In the genomic region with DNA sequence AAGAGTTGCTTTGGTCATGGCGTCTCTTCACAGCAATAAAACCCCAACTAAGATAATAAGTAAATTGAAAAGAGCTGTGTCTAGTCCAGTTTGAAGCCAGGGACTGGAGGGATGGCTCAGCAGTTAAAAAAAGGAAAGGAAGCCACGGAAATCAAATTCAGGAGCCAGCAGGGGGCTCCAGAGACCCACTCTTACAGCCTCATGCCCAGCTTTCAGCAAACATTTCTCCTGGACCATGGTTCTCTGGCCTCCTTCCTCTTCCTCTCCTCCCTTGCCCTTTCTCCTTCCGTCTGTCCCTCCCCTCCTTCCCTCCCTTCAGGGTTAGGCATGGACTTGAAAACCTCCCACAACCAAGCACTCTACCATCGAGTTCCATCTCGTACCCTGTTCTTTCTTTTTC, we compare ENCODE assay signal across 10 mouse cellular contexts.
DNase-seq lines count a peak whose midpoint lies in the region; ATAC-seq and TF ChIP-seq lines count a peak whose summit lies in the region.
"Had no signal": no experiment of that assay in that cellular context is flagged by ENCODE, and none has a peak within 500 bp of the region (broad histone marks: within the 10 kb centered on the region; RNA-seq: fewer than 3 reads in every experiment).

No protein-coding gene starts in this region.

- H3K27ac ChIP-seq in kidney, embryonic 14.5 days (ENCODE audit: low read depth, low read length): no peak overlapping the region
- no peak overlapping the region for H3K27ac ChIP-seq in midbrain, postnatal 0 days (ENCODE audit: low read depth, low read length)
- no peak overlapping the region for H3K27ac ChIP-seq in forebrain, embryonic 11.5 days (ENCODE audit: low read depth, low read length)
- H3K27ac ChIP-seq: lung, embryonic 15.5 days; stomach, embryonic 15.5 days had no signal

- DNase-seq in kidney, adult 18-20 months: peak; percentile 10
- DNase-seq in brain, embryonic 14.5 days (ENCODE audit: low read depth): peak; percentile 73
- DNase-seq in embryo, embryonic 11 days: peak; percentile 65
- DNase-seq in layer of hippocampus, adult 9-10 months (ENCODE audit: low spot score): peak; percentile 22
- peak; percentile 74 for DNase-seq in midbrain, postnatal 0 days (ENCODE audit: low spot score)
- DNase-seq in yolk sac, embryonic 10.5 days (ENCODE audit: low spot score): no peak
- DNase-seq in forebrain, embryonic 11.5 days (ENCODE audit: low spot score): no peak

- ATAC-seq in kidney, embryonic 14.5 days (ENCODE audit: low FRiP score, low TSS enrichment): no peak
- ATAC-seq in midbrain, postnatal 0 days (ENCODE audit: low FRiP score): no peak
- no peak for ATAC-seq in forebrain, embryonic 11.5 days (replicated peaks; ENCODE audit: low FRiP score)

- no peaks in the 10 kb centered on the region for H3K27me3 ChIP-seq in kidney, embryonic 14.5 days (ENCODE audit: control insufficient read depth, insufficient read depth, low read length)
- H3K27me3 ChIP-seq in midbrain, postnatal 0 days (ENCODE audit: insufficient read depth, low read length): no peaks in the 10 kb centered on the region
- H3K27me3 ChIP-seq in forebrain, embryonic 11.5 days (ENCODE audit: control insufficient read depth, insufficient read depth, low read length): no peaks in the 10 kb centered on the region
- H3K27me3 ChIP-seq: lung, embryonic 15.5 days; stomach, embryonic 15.5 days had no signal

- H3K9me3 ChIP-seq in kidney, embryonic 14.5 days (ENCODE audit: control insufficient read depth, low read length): no peaks in the 10 kb centered on the region
- no peaks in the 10 kb centered on the region for H3K9me3 ChIP-seq in midbrain, postnatal 0 days (ENCODE audit: low read length)
- no peaks in the 10 kb centered on the region for H3K9me3 ChIP-seq in forebrain, embryonic 11.5 days (ENCODE audit: control insufficient read depth, low read length)
- H3K9me3 ChIP-seq: lung, embryonic 15.5 days; stomach, embryonic 15.5 days had no signal

- no peaks in the 10 kb centered on the region for H3K4me1 ChIP-seq in kidney, embryonic 14.5 days (ENCODE audit: control insufficient read depth, insufficient read depth, low read length)
- H3K4me1 ChIP-seq in midbrain, postnatal 0 days (ENCODE audit: insufficient read depth, low read length): no peaks in the 10 kb centered on the region
- no peaks in the 10 kb centered on the region for H3K4me1 ChIP-seq in forebrain, embryonic 11.5 days (replicated peaks; ENCODE audit: control insufficient read depth, insufficient read depth, low read length)
- H3K4me1 ChIP-seq: lung, embryonic 15.5 days; stomach, embryonic 15.5 days had no signal

- WGBS in kidney, embryonic 14.5 days: 58% methylated on average over 5 of the region's 5 CpGs
- 56% methylated on average over 5 of the region's 5 CpGs for WGBS in midbrain, postnatal 0 days
- WGBS in forebrain, embryonic 11.5 days: 71% methylated on average over 5 of the region's 5 CpGs

- no peak overlapping the region for H3K9ac ChIP-seq in kidney, embryonic 14.5 days (ENCODE audit: low read depth, low read length)
- no peak overlapping the region for H3K9ac ChIP-seq in midbrain, postnatal 0 days (replicated peaks; ENCODE audit: low read length, poor library complexity, severe bottlenecking)
- H3K9ac ChIP-seq in forebrain, embryonic 11.5 days (ENCODE audit: low read length): no peak overlapping the region
- H3K9ac ChIP-seq: lung, embryonic 15.5 days; stomach, embryonic 15.5 days had no signal

- H3K4me3 ChIP-seq in kidney, embryonic 14.5 days (ENCODE audit: low read length): no peak overlapping the region
- no peak overlapping the region for H3K4me3 ChIP-seq in midbrain, postnatal 0 days (ENCODE audit: low read depth, low read length)
- no peak overlapping the region for H3K4me3 ChIP-seq in forebrain, embryonic 11.5 days (ENCODE audit: low read depth, low read length)
- H3K4me3 ChIP-seq: lung, embryonic 15.5 days; stomach, embryonic 15.5 days had no signal

- TF ChIP-seq POLR2A in brain, embryonic 14.5 days (IDR thresholded peaks at IDR 0.05; ENCODE audit: borderline replicate concordance, extremely low read depth, insufficient read depth, insufficient read length, poor library complexity, severe bottlenecking): no peak

- TF ChIP-seq CTCF in brain, embryonic 14.5 days (IDR thresholded peaks at IDR 0.05; ENCODE audit: borderline replicate concordance, extremely low read depth, insufficient read depth, insufficient read length): peak; percentile 83
- TF ChIP-seq CTCF in midbrain, postnatal 0 days (IDR thresholded peaks at IDR 0.05): peak; percentile 88

- no peak overlapping the region for H3K4me2 ChIP-seq in kidney, embryonic 14.5 days (replicated peaks; ENCODE audit: low read depth, low read length)
- no peak overlapping the region for H3K4me2 ChIP-seq in midbrain, postnatal 0 days (ENCODE audit: low read depth, low read length, poor library complexity, severe bottlenecking)
- no peak overlapping the region for H3K4me2 ChIP-seq in forebrain, embryonic 11.5 days (ENCODE audit: low read depth, low read length, severe bottlenecking)
- H3K4me2 ChIP-seq: lung, embryonic 15.5 days; stomach, embryonic 15.5 days had no signal

- no peaks in the 10 kb centered on the region for H3K36me3 ChIP-seq in kidney, embryonic 14.5 days (ENCODE audit: control insufficient read depth, insufficient read depth, low read length)
- no peaks in the 10 kb centered on the region for H3K36me3 ChIP-seq in midbrain, postnatal 0 days (ENCODE audit: insufficient read depth, low read length)
- H3K36me3 ChIP-seq in forebrain, embryonic 11.5 days (ENCODE audit: control insufficient read depth, insufficient read depth, low read length): no peaks in the 10 kb centered on the region
- H3K36me3 ChIP-seq: lung, embryonic 15.5 days; stomach, embryonic 15.5 days had no signal

Comparison
In these comparisons a context has a peak if more than half of its experiments do, and no peak if none do; other contexts are left out.
1. DNase-seq: peak in kidney, adult 18-20 months (single experiment), brain, embryonic 14.5 days (single experiment), embryo, embryonic 11 days (single experiment), layer of hippocampus, adult 9-10 months (single experiment) and midbrain, postnatal 0 days (single experiment); none in yolk sac, embryonic 10.5 days (single experiment) and forebrain, embryonic 11.5 days (single experiment).